Mouse (Mus musculus) spleen, postnatal 10 days (tissue): ENCODE results near the gene Ormdl3.
"Not testable (repeated sequence)": the region's sequence is repeated elsewhere in the genome, so short reads cannot be mapped to it uniquely, and the experiment has no call there.

ENCODE experiments used
- DNase-seq, 2 experiments: peaks; one replicate each; pipeline ENCODE4 v3.0.0; 2021 to 2022; ENCODE audit warnings: low spot score in 2 of 2

The Ormdl3 gene

GRCm38 (mm10) chr11:98586892-98587563 is at the start of gene Ormdl3:
Gene Ormdl3, minus strand, starts transcription at chr11:98587368.
- DNase-seq = peak; percentile 96 to 99

GRCm38 (mm10) chr11:98635312-98635970 is 48.3 kb upstream of the Ormdl3 start:
- peak; percentile 10 to 55 for DNase-seq

- DNase-seq = no peak
Observed at GRCm38 (mm10) chr11:98630646-98631045, 43.5 kb upstream of the Ormdl3 start.

- no peak for DNase-seq
Observed at GRCm38 (mm10) chr11:98628706-98629105, 41.5 kb upstream of the Ormdl3 start.

GRCm38 (mm10) chr11:98625611-98626410 is 38.6 kb upstream of the Ormdl3 start, which contains the start of the genes Gm12355 and Gsdma3:
Gene Gm12355, minus strand, starts transcription at chr11:98625661.
Gene Gsdma3, plus strand, starts transcription at chr11:98626360.
- DNase-seq = no peak

GRCm38 (mm10) chr11:98624381-98624780 is 37.2 kb upstream of the Ormdl3 start:
- not testable (repeated sequence) for DNase-seq

- DNase-seq = not testable (repeated sequence)
Observed at GRCm38 (mm10) chr11:98623981-98624380, 36.8 kb upstream of the Ormdl3 start.

GRCm38 (mm10) chr11:98620791-98621190 is 33.6 kb upstream of the Ormdl3 start:
- DNase-seq = peak in 1 of 2 experiments; percentile 1

GRCm38 (mm10) chr11:98606763-98607162 is 19.6 kb upstream of the Ormdl3 start:
- peak in 1 of 2 experiments; percentile 54 for DNase-seq

GRCm38 (mm10) chr11:98604911-98605310 is 17.7 kb upstream of the Ormdl3 start:
- DNase-seq = peak in 1 of 2 experiments; percentile 10

GRCm38 (mm10) chr11:98603953-98604352 is 16.8 kb upstream of the Ormdl3 start:
- peak in 1 of 2 experiments; percentile 12 for DNase-seq

GRCm38 (mm10) chr11:98602090-98602690 is 15.0 kb upstream of the Ormdl3 start:
- peak; percentile 20 to 71 for DNase-seq

- DNase-seq = peak in 1 of 2 experiments; percentile 16
Observed at GRCm38 (mm10) chr11:98599291-98599690, 12.1 kb upstream of the Ormdl3 start.

GRCm38 (mm10) chr11:98598851-98599290 is 11.7 kb upstream of the Ormdl3 start:
- no peak for DNase-seq

GRCm38 (mm10) chr11:98597991-98598390 is 10.8 kb upstream of the Ormdl3 start, which contains the start of gene Lrrc3c:
Gene Lrrc3c, plus strand, starts transcription at chr11:98598291.
- no peak for DNase-seq

GRCm38 (mm10) chr11:98597363-98597762 is 10.2 kb upstream of the Ormdl3 start:
- DNase-seq = peak; percentile 78 to 89

GRCm38 (mm10) chr11:98595955-98596354 is 8.8 kb upstream of the Ormdl3 start:
- no peak for DNase-seq

- no peak for DNase-seq
Observed at GRCm38 (mm10) chr11:98595473-98595872, 8.3 kb upstream of the Ormdl3 start.

GRCm38 (mm10) chr11:98595021-98595420 is 7.9 kb upstream of the Ormdl3 start:
- no peak for DNase-seq

- no peak for DNase-seq
Observed at GRCm38 (mm10) chr11:98590548-98591445, 3.6 kb upstream of the Ormdl3 start.

- no peak for DNase-seq
Observed at GRCm38 (mm10) chr11:98589306-98589705, 2.1 kb upstream of the Ormdl3 start.
